Mouse (Mus musculus) CH12.LX (cell line): ENCODE measurements around the gene Carmil1. TPM values are rescaled to one million over a fixed set of nuclear protein-coding genes. Genes with fewer than 3 reads are reported as not detected.

ENCODE experiments used
- DNase-seq: peaks from one replicate; pipeline ENCODE4 v3.0.0-alpha.2; 2013; ENCODE audit errors: extremely low read depth
- H3K27ac ChIP-seq: 2 replicates; pipeline ENCODE4 v1.5.1; 2012; ENCODE audit warnings: low read depth, mild to moderate bottlenecking, control low read depth, moderate library complexity; ENCODE audit not compliant: insufficient read depth
- H3K27me3 ChIP-seq: replicated peaks from 2 replicates; pipeline ENCODE3; 2012; ENCODE audit warnings: inconsistent platforms
- H3K36me3 ChIP-seq, 2 experiments: replicated peaks in 1 of 2; 2 replicates each; pipeline versions ENCODE3 to v1.6.1; 2012; ENCODE audit warnings: inconsistent platforms in 1 of 2, low read length in 1 of 2, mild to moderate bottlenecking in 1 of 2, mixed read lengths in 1 of 2, moderate library complexity in 1 of 2; ENCODE audit not compliant: control insufficient read depth in 1 of 2, insufficient read depth in 1 of 2
- H3K4me1 ChIP-seq, 2 experiments: 2 replicates each; pipeline ENCODE4 v1.6.1; 2012; ENCODE audit warnings: inconsistent platforms in 1 of 2, moderate library complexity in 1 of 2; ENCODE audit not compliant: insufficient read depth in 2 of 2, control insufficient read depth in 1 of 2
- H3K4me2 ChIP-seq: 2 replicates; pipeline ENCODE4 v1.6.1; 2012; ENCODE audit warnings: low read depth, mild to moderate bottlenecking, control low read depth; ENCODE audit not compliant: poor library complexity, insufficient read depth, severe bottlenecking
- H3K4me3 ChIP-seq, 3 experiments: fragments of 150-350 bp in 1 of 3; sonication (generic) in 1 of 3; replicated peaks in 1 of 3; 2 replicates each; pipeline versions ENCODE3 to v1.5.1; 2011 to 2012; ENCODE audit warnings: low read depth in 2 of 3, low read length in 2 of 3, mild to moderate bottlenecking in 2 of 3, moderate library complexity in 2 of 3, control low read depth in 1 of 3, improper control_type of control experiment in 1 of 3, inconsistent platforms in 1 of 3, mixed read lengths in 1 of 3; ENCODE audit not compliant: poor library complexity in 1 of 3
- H3K79me2 ChIP-seq: replicated peaks from 2 replicates; pipeline ENCODE4 v1.6.1; 2012; ENCODE audit warnings: mild to moderate bottlenecking, moderate library complexity; ENCODE audit not compliant: control insufficient read depth, poor library complexity, insufficient read depth, severe bottlenecking; ENCODE audit errors: extremely low read depth
- H3K9ac ChIP-seq: 2 replicates; pipeline ENCODE4 v1.6.1; 2012; ENCODE audit warnings: low read depth, mild to moderate bottlenecking, control low read depth, moderate library complexity; ENCODE audit not compliant: insufficient read depth
- H3K9me3 ChIP-seq: replicated peaks from 2 replicates; pipeline ENCODE3; 2012; ENCODE audit warnings: low read length, inconsistent platforms, mixed read lengths
- CHD2 ChIP-seq: IDR thresholded peaks from 2 replicates; pipeline ENCODE4 v1.6.1; 2011; ENCODE audit warnings: low read length, improper control_type of control experiment
- CTCF ChIP-seq, 2 experiments: IDR thresholded peaks in 1 of 2; conservative IDR thresholded peaks in 1 of 2; 2 replicates each; pipeline ENCODE4 v1.5.1; 2011 to 2012; ENCODE audit warnings: low read depth in 2 of 2, low read length in 2 of 2, improper control_type of control experiment in 1 of 2, inconsistent platforms in 1 of 2, mild to moderate bottlenecking in 1 of 2, moderate library complexity in 1 of 2
- EP300 ChIP-seq: IDR thresholded peaks from 2 replicates; pipeline ENCODE4 v1.6.1; 2011; ENCODE audit warnings: low read length, improper control_type of control experiment
- GABPA ChIP-seq: IDR thresholded peaks from 2 replicates; pipeline ENCODE4 v1.6.1; 2012; ENCODE audit warnings: low read depth, low read length, improper control_type of control experiment, inconsistent platforms; ENCODE audit not compliant: insufficient replicate concordance
- HCFC1 ChIP-seq: IDR thresholded peaks from 2 replicates; pipeline ENCODE4 v1.6.1; 2012; ENCODE audit warnings: low read depth, mild to moderate bottlenecking, inconsistent platforms, low read length, improper control_type of control experiment
- JUN ChIP-seq: IDR thresholded peaks from 2 replicates; pipeline ENCODE4 v1.6.1; 2011; ENCODE audit warnings: low read depth, mild to moderate bottlenecking, low read length, improper control_type of control experiment, moderate library complexity; ENCODE audit not compliant: insufficient read depth
- MAFK ChIP-seq: IDR thresholded peaks from 2 replicates; pipeline ENCODE4 v1.6.1; 2011; ENCODE audit warnings: low read length, improper control_type of control experiment; ENCODE audit not compliant: insufficient replicate concordance
- MEF2A ChIP-seq: IDR thresholded peaks from 2 replicates; pipeline ENCODE4 v1.6.1; 2014; ENCODE audit warnings: low read depth, mild to moderate bottlenecking, inconsistent platforms, low read length, improper control_type of control experiment, borderline replicate concordance
- MXI1 ChIP-seq: IDR thresholded peaks from 2 replicates; pipeline ENCODE4 v1.6.1; 2011; ENCODE audit warnings: mild to moderate bottlenecking, low read depth, low read length, improper control_type of control experiment
- NELFE ChIP-seq: IDR thresholded peaks from 2 replicates; pipeline ENCODE4 v1.6.1; 2011; ENCODE audit warnings: low read depth, low read length, improper control_type of control experiment
- NRF1 ChIP-seq: IDR thresholded peaks from 2 replicates; pipeline ENCODE4 v1.6.1; 2014; ENCODE audit warnings: low read depth, mild to moderate bottlenecking, inconsistent platforms, low read length, improper control_type of control experiment, moderate library complexity
- POLR2A ChIP-seq: IDR thresholded peaks from 2 replicates; pipeline ENCODE4 v1.6.1; 2011; ENCODE audit warnings: low read depth, mild to moderate bottlenecking, improper control_type of control experiment, low read length
- RAD21 ChIP-seq: IDR thresholded peaks from 2 replicates; pipeline ENCODE4 v1.6.1; 2011; ENCODE audit warnings: low read depth, mild to moderate bottlenecking, low read length, improper control_type of control experiment, moderate library complexity
- RCOR1 ChIP-seq: conservative IDR thresholded peaks from 2 replicates; pipeline ENCODE4 v1.6.1; 2012; ENCODE audit warnings: low read depth, mild to moderate bottlenecking, inconsistent platforms, low read length, improper control_type of control experiment
- SIN3A ChIP-seq: IDR thresholded peaks from 2 replicates; pipeline ENCODE4 v1.6.1; 2012; ENCODE audit warnings: low read length, improper control_type of control experiment, inconsistent platforms
- SMC3 ChIP-seq: IDR thresholded peaks from 2 replicates; pipeline ENCODE4 v1.6.1; 2011; ENCODE audit warnings: low read depth, low read length, improper control_type of control experiment
- UBTF ChIP-seq: IDR thresholded peaks from 2 replicates; pipeline ENCODE4 v1.6.1; 2012; ENCODE audit warnings: low read depth, mild to moderate bottlenecking, inconsistent platforms, low read length, improper control_type of control experiment, moderate library complexity
- ZC3H11A ChIP-seq: IDR thresholded peaks from 2 replicates; pipeline ENCODE4 v1.6.1; 2012; ENCODE audit warnings: low read depth, mild to moderate bottlenecking, inconsistent platforms, low read length, improper control_type of control experiment
- ZMIZ1 ChIP-seq: IDR thresholded peaks from 2 replicates; pipeline ENCODE4 v1.6.1; 2012; ENCODE audit warnings: low read depth, mild to moderate bottlenecking, inconsistent platforms, low read length, improper control_type of control experiment
- dilution Hi-C: fragments of 300-500 bp; cut with MboI; formaldehyde crosslinking; loops from 2 replicates; pipeline ENCODE4 v1.14.3; 2020; ENCODE audit warnings: low sequenced_read_pairs; ENCODE audit not compliant: extremely low pct_unique_long_range_greater_than_20kb, extremely low pct_ligation_motif_present
- in situ Hi-C: fragments of 300-500 bp; cut with MboI; formaldehyde crosslinking; loops from 3 replicates; pipeline ENCODE4 v1.14.3; 2019; ENCODE audit warnings: low sequenced_read_pairs, low pct_ligation_motif_present, low pct_unique_long_range_greater_than_20kb, mixed read lengths
- polyA plus RNA-seq: library from polyadenylated mRNA; unstranded; fragments of >175 nt; gene quantifications from 2 replicates; pipeline ENCODE4 v1.2.1, GENCODE M21; 2012; ENCODE audit warnings: low read depth; ENCODE audit not compliant: insufficient read length
- total RNA-seq, 2 experiments: library from RNA; depleted of rRNA; stranded (reverse); fragments of 300-350 nt in 1 of 2; fragments of >200 nt in 1 of 2; gene quantifications; 2 replicates each; pipeline ENCODE4 v1.2.3; 2012 to 2014

The Carmil1 gene
- total and polyA plus RNA-seq, 3 experiments: 1.1 to 9.4 (median 7.2) TPM

GRCm38 (mm10) chr13:24163368-24163767 lies 117.2 kb downstream of the Carmil1 start:
- in situ Hi-C loops (no loop called here), dilution Hi-C loops (no loop called here)
- Histone ChIP-seq H3K27me3 (no peaks in the 10 kb centered on the region), H3K36me3 (peaks cover 0 to 13% of the 10 kb centered on the region in 2 experiments), H3K9ac (no peak overlapping the region), H3K4me3 (no peak overlapping the region), H3K79me2 (no peaks in the 10 kb centered on the region), H3K4me2 (no peak overlapping the region), H3K27ac (no peak overlapping the region), H3K9me3 (no peaks in the 10 kb centered on the region), H3K4me1 (peaks cover 0 to 15% of the 10 kb centered on the region in 2 experiments; a peak in 2 of 4 replicates)
- DNase-seq: no peak
- TF ChIP-seq SMC3: no peak
- no peak for TF ChIP-seq CTCF (conservative IDR thresholded peaks at IDR 0.05 in 1 of 2, IDR thresholded peaks at IDR 0.05 in 1 of 2; ENCODE audit: low read depth in 2 of 2, low read length in 2 of 2)
- no peak for TF ChIP-seq CHD2
- no peak for TF ChIP-seq HCFC1
- no peak for TF ChIP-seq ZC3H11A
- TF ChIP-seq GABPA: no peak
- TF ChIP-seq RAD21: no peak
- TF ChIP-seq MAFK: no peak
- no peak for TF ChIP-seq MEF2A
- TF ChIP-seq NELFE: no peak
- no peak for TF ChIP-seq ZMIZ1
- no peak for TF ChIP-seq MXI1
- no peak for TF ChIP-seq POLR2A
- TF ChIP-seq SIN3A: no peak
- TF ChIP-seq UBTF: no peak
- TF ChIP-seq EP300: no peak
- TF ChIP-seq RCOR1: no peak
- TF ChIP-seq NRF1: no peak

- TF ChIP-seq NRF1 (no peak), JUN (no peak), ZC3H11A (no peak)
- TF ChIP-seq, all 38 proteins: peak for 0
- H3K9me3 ChIP-seq: no peaks in the 10 kb centered on the region
- dilution Hi-C loops: no loop called here
- peaks cover 0 to 14% of the 10 kb centered on the region in 2 experiments for H3K36me3 ChIP-seq
- H3K9ac ChIP-seq: no peak overlapping the region
- no peak overlapping the region for H3K4me2 ChIP-seq
- in situ Hi-C loops: no loop called here
- H3K27me3 ChIP-seq: no peaks in the 10 kb centered on the region
- no peak overlapping the region for H3K4me3 ChIP-seq
- no peaks in the 10 kb centered on the region for H3K79me2 ChIP-seq
- no peak for DNase-seq
- no peak overlapping the region for H3K27ac ChIP-seq
- peaks cover 0 to under 1% of the 10 kb centered on the region in 2 experiments; a peak in 2 of 4 replicates for H3K4me1 ChIP-seq
Measured at GRCm38 (mm10) chr13:24161105-24161504, 119.5 kb downstream of the Carmil1 start.
